Mouse (Mus musculus) cerebellum, adult (tissue): ENCODE measurements at regions not wholly inside any gene's neighbourhood (a gene's known extent, or its start where the extent isn't known, plus 50 kb on each side); places are given as distances from the start of the nearest gene placed in this dataset.
A peak's percentile ranks its signal among the peaks of the same experiment; 100 is the strongest.

Experiments used
- ATAC-seq: cut with Nextera tagmentation; 2 replicates; pipeline ENCODE4 v1.9.2; 2017; ENCODE audit warnings: mild to moderate bottlenecking, moderate library complexity, mixed read lengths; ENCODE audit not compliant: insufficient number of reproducible peaks, low FRiP score, low TSS enrichment

DNA sequence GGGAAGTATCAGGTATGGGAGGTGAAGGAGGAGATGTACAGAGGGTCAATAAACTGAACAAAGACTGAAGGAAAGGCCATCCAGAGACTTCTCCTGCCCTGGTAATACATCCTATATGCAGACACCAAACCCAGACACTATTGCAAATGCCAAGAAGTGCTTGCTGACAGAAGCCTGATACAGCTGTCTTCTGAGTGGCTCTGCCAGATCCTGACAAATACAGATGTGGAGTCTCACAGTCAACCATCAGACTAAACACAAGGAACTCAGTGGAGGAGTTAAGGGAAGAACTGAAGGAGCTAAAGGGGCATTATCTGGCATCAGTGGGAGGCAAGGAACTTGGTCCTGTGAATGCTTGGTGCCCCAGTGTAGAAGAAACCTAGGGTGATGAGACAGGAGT is 557.1 kb downstream of the Speer2 start:
- ATAC-seq, result no peak

DNA sequence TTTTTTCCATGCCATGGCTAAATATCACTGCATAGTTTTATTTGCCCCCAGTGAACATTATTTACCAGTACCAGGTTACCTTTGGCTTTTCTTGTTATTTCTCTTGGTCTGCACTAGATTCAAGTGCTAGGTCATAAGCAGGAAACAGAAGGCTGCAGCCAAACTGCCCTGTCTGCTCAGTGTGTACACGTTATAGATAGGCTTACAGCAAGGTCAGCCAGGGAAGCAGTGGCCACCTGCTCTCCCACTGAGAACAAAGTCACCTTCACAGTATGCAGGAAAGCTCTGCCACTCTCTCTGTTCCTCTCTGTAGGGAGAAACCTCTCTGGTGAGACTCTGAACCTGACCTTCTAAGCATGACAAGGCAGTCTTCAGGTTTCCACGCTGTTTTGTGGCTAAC is 561.0 kb downstream of the Speer2 start:
- peak; percentile 61 for ATAC-seq
